Mouse (Mus musculus) embryonic fibroblast, embryonic 13.5 days (primary cell): Measurements from ENCODE around the gene Plekhh3.

Experiments used
- CTCF ChIP-seq: IDR thresholded peaks from 2 replicates; pipeline ENCODE4 v1.5.1; 2011; ENCODE audit warnings: mild to moderate bottlenecking, control low read depth, low read length, moderate library complexity, borderline replicate concordance; ENCODE audit not compliant: insufficient read depth
- POLR2A ChIP-seq: IDR thresholded peaks from 2 replicates; pipeline ENCODE4 v1.6.1; 2011; ENCODE audit warnings: low read depth, mild to moderate bottlenecking, control low read depth, low read length, moderate library complexity

DNA sequence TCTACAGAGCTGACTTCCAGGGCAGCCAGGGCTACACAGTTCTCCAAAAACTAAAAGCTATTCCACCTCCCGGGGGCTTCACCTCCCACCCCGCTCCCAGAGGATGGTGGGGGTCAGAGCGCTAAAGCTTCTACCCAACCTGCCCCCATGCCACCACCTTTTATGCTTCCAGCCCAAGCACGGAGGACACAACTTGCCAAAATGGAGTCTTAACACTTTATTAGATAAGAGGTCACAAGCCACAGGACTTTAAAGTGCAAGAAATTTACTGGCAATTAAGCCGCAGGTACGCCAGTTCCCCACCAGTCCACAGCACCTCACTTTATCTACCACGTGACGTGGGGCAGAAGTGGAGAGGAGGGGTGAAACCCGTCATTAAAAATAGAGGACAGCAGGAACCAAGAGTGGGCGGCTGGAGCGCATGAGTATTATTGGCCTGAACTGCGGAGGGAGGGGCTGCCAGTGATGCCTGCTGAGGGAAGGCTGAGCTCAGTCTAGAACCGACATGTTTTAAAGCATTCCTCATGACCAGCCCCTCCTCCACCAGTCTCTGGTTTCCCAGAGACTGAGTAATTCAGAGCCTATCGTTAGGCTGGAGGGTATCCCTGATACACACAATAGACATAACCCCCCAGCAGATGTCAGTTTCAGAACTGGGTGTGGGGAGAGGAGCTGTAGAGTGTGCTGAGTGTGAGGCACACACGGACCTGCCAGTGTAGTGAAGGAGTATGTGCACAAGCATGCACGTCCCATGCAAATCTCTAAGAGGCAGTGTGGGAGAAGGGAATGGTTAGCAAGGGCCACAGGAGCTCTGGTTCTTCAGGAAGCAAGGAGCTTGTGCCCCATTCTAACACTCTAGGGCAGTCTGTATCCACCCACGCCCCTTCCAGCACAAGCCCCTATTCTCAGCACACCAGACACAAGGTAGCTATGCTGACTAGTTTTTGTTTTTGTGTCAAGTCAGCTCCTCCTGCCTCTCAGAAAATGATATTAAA, 20.1 kb upstream of the Plekhh3 start:
- no peak for TF ChIP-seq CTCF
- TF ChIP-seq POLR2A: no peak
